Mouse (Mus musculus) liver, embryonic 13.5 days (tissue): ENCODE measurements around the gene Slc28a1. TPM values are rescaled to one million over a fixed set of nuclear protein-coding genes. Genes with fewer than 3 reads are reported as not detected.

Source experiments
- ATAC-seq: fragments of 200-750 bp; cut with Nextera tagmentation; 2 replicates; pipeline ENCODE4 v1.8.0; 2017; ENCODE audit warnings: low read depth, mild to moderate bottlenecking, moderate number of reproducible peaks, moderate library complexity
- DNase-seq: peaks from one replicate; pipeline ENCODE4 v3.0.0; 2022
- H3K27ac ChIP-seq: fragments of 300-500 bp; sonication (generic); 2 replicates; pipeline ENCODE4 v1.5.1; 2015; ENCODE audit warnings: moderate library complexity, mild to moderate bottlenecking, inconsistent platforms
- H3K27me3 ChIP-seq: fragments of 300-500 bp; sonication (generic); 2 replicates; pipeline ENCODE4 v1.6.1; 2015; ENCODE audit warnings: mild to moderate bottlenecking, inconsistent platforms
- H3K36me3 ChIP-seq: fragments of 300-500 bp; sonication (generic); 2 replicates; pipeline ENCODE4 v1.6.1; 2015; ENCODE audit warnings: mild to moderate bottlenecking, inconsistent platforms
- H3K4me1 ChIP-seq: fragments of 300-500 bp; sonication (generic); replicated peaks from 2 replicates; pipeline ENCODE4 v1.6.1; 2015; ENCODE audit warnings: inconsistent platforms
- H3K4me2 ChIP-seq: fragments of 300-500 bp; sonication (generic); 2 replicates; pipeline ENCODE4 v1.6.1; 2015; ENCODE audit warnings: inconsistent platforms, mild to moderate bottlenecking, moderate library complexity
- H3K4me3 ChIP-seq: fragments of 300-500 bp; sonication (generic); replicated peaks from 2 replicates; pipeline ENCODE4 v1.5.1; 2015; ENCODE audit warnings: mild to moderate bottlenecking, inconsistent platforms
- H3K9ac ChIP-seq: fragments of 300-500 bp; sonication (generic); 2 replicates; pipeline ENCODE4 v1.6.1; 2015; ENCODE audit warnings: mild to moderate bottlenecking, inconsistent platforms
- H3K9me3 ChIP-seq: fragments of 300-500 bp; sonication (generic); replicated peaks from 2 replicates; pipeline ENCODE4 v1.6.1; 2016; ENCODE audit warnings: inconsistent platforms
- WGBS: fragments of 180-500 bp; shearing (Covaris S2); methylation state at CpG from one replicate; pipeline ENCODE4 v1.1.7; 2015; ENCODE audit not compliant: insufficient replicate concordance; 5-methylcytosine and 5-hydroxymethylcytosine counted together
- polyA plus RNA-seq: library from polyadenylated mRNA; unstranded; fragments of >200 nt; fragmentation: Nextera tagmentation; extraction: Ambion mirVana; gene quantifications from 2 replicates; pipeline ENCODE4 v1.2.1, GENCODE M21; 2015

Gene Slc28a1
- polyA plus RNA-seq, 1 experiment from 2014 or later: 0.54 TPM

- peaks cover 23% of the 10 kb centered on the region for H3K4me1 ChIP-seq
- peak; percentile 76 for DNase-seq
- H3K36me3 ChIP-seq: no peaks in the 10 kb centered on the region
- peak overlapping the region; percentile 59; the same call in 1 of the 2 replicates for H3K27ac ChIP-seq
- under 1% methylated on average over 50 of the region's 57 CpGs for WGBS
- no peaks in the 10 kb centered on the region for H3K9me3 ChIP-seq
- peak overlapping the region; percentile 69 for H3K4me2 ChIP-seq
- H3K27me3 ChIP-seq: peaks cover 78% of the 10 kb centered on the region
- H3K9ac ChIP-seq: peak overlapping the region; percentile 47
- ATAC-seq: peak; percentile 82
- H3K4me3 ChIP-seq: peak overlapping the region; percentile 58
Observed at GRCm38 (mm10) chr7:81212697-81213346, 98.2 kb downstream of the Slc28a1 start.

DNA sequence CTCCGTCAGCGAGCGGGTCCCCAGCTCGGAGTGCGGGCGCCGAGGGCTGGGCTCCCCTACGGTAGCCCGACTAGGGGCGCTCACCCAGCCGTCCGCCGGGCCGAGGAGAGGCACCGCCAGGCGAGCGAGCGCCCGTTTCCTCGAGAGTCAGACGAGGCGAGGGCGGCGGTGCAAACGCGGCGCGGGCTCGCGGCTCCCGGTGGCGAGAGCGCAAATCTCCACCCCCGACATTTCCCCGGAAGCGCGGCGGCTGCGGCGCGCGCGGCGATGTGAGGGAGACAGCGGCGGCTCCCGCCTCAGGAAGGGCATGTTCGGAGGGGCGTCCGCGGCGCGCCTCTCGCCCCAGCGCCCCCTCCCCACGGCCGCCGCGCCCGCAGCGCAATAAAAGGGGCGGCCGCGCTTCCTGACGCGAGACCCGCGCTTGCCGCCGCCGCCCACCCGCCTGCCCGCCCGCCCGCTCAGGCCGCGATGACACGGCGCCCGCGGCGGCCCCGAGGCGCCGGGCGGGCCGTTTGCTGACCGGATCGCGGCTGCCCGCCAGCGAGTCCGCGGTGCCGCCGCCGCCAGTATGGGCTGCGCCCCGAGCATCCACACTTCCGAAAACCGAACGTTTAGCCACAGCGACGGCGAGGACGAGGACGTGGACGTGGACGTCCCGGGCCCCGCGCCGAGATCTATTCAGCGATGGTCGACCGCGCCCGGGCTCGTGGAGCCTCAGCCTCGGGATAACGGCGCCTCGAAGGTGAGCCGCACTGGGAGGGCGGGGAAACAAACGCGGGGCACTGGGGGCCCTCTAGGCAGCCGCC lies 99.0 kb downstream of the Slc28a1 start, which contains the start of gene Pde8a:
Gene Pde8a, plus strand, starts transcription at position 250 of the 806 bp plus-strand sequence.
- no peaks in the 10 kb centered on the region for H3K9me3 ChIP-seq
- peak within 1 kb of the TSS; percentile 47 for H3K9ac ChIP-seq
- H3K27ac ChIP-seq: peak within 1 kb of the TSS; percentile 59
- DNase-seq: no peak
- H3K4me1 ChIP-seq: peaks cover 23% of the 10 kb centered on the region
- H3K36me3 ChIP-seq: no peaks in the 10 kb centered on the region
- H3K4me2 ChIP-seq: peak within 1 kb of the TSS; percentile 69
- H3K4me3 ChIP-seq: peak within 1 kb of the TSS; percentile 58
- H3K27me3 ChIP-seq: peaks cover 78% of the 10 kb centered on the region
- ATAC-seq: 0 out of 2 replicates have a peak, but pooled peaks have one; percentile 1
- 2% methylated on average over 119 of the region's 128 CpGs for WGBS

- no peak for DNase-seq
Observed at GRCm38 (mm10) chr7:81214153-81214907, 99.7 kb downstream of the Slc28a1 start.

DNA sequence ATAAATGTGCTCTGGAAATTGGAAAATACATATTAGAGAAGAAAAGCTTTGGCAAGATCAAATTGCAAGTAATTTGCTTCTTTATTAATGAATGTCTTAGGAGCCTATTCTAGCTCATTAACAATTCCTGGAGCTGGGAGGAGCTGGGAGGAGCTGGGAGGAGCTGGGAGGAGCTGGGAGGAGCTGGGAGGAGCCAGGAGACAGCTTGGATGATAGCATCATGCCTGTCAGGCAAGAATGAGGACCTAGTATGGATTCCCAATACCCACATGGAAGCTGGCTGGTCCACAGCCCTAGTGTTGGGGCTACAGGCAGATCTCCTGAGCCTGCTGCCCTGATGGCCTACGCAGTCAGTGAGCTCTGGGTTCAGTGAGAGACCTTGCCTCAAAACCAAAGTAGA lies 101.4 kb downstream of the Slc28a1 start:
- DNase-seq (no peak), ATAC-seq (no peak)
- Histone ChIP-seq H3K4me2 (no peak overlapping the region), H3K27me3 (peaks cover 61% of the 10 kb centered on the region), H3K36me3 (no peaks in the 10 kb centered on the region), H3K9me3 (no peaks in the 10 kb centered on the region), H3K4me1 (peaks cover 23% of the 10 kb centered on the region), H3K27ac (no peak overlapping the region), H3K4me3 (no peak overlapping the region), H3K9ac (no peak overlapping the region)
- 86% methylated on average over 1 of the region's 1 CpGs for WGBS

More at GRCm38 (mm10) chr7:81214153-81214907, 99.7 kb downstream of the Slc28a1 start:
- Histone ChIP-seq H3K9ac (peak overlapping the region; percentile 47), H3K9me3 (no peaks in the 10 kb centered on the region), H3K4me2 (peak overlapping the region; percentile 69), H3K36me3 (no peaks in the 10 kb centered on the region), H3K27me3 (peaks cover 76% of the 10 kb centered on the region), H3K27ac (no peak overlapping the region), H3K4me1 (peaks cover 23% of the 10 kb centered on the region), H3K4me3 (peak overlapping the region; percentile 58)
- ATAC-seq: 0 out of 2 replicates have a peak, but pooled peaks have one; percentile 6
- WGBS: 7% methylated on average over 39 of the region's 40 CpGs

DNA sequence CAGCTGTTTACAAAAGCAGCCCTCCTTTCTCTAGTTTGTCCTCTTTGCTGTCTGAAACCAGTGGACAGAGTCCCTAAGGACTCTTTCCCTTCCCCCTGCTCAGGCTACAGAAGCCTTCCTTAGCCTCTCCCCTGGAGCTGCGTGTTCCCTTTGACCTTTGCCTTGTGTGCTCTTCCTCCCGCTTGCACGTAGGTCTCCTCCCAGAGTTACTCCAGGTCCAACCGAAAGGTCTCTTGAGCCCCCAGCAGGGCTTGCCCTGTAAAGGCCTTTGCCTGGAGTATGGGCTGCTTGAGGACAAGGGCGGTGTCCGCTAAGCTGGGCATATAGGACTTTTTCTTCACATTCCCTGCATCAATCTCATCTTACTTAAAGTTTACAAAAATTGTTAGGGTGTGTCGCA lies 104.7 kb downstream of the Slc28a1 start:
- Histone ChIP-seq H3K4me1 (no peaks in the 10 kb centered on the region; the same call in 1 of the 2 replicates), H3K27me3 (peaks cover 28% of the 10 kb centered on the region), H3K27ac (no peak overlapping the region), H3K9ac (no peak overlapping the region), H3K4me3 (no peak overlapping the region), H3K36me3 (no peaks in the 10 kb centered on the region), H3K9me3 (no peaks in the 10 kb centered on the region), H3K4me2 (no peak overlapping the region)
- WGBS: 50% methylated on average over 7 of the region's 7 CpGs
- no peak for DNase-seq
- ATAC-seq: no peak

Other genes with a start within 250 kb of the Slc28a1 start
- 22.5 and 25.3 TPM in 2 replicates for gene Wdr73, start 213.5 kb upstream of the Slc28a1 start, polyA plus RNA-seq
- gene Nmb, start 209.7 kb upstream of the Slc28a1 start, polyA plus RNA-seq: 1.5 and 1.6 TPM in 2 replicates
- gene Sec11a, start 167.0 kb upstream of the Slc28a1 start, polyA plus RNA-seq: 120 and 121 TPM in 2 replicates
- gene Zfp592, start 121.1 kb upstream of the Slc28a1 start, polyA plus RNA-seq: 6.1 and 6.8 TPM in 2 replicates
- 0.15 and 0.16 TPM in 2 replicates for gene Alpk3, start 57.2 kb upstream of the Slc28a1 start, polyA plus RNA-seq
- gene Pde8a, start 98.8 kb downstream of the Slc28a1 start, polyA plus RNA-seq: 1.2 and 1.4 TPM in 2 replicates
- 979 and 995 TPM in 2 replicates for gene Rps17, start 230.5 kb downstream of the Slc28a1 start, polyA plus RNA-seq